Mouse (Mus musculus) erythroblast, embryonic 14.5 days (primary cell): Measurements from ENCODE around the gene Mettl1. TPM values are rescaled to one million over a fixed set of nuclear protein-coding genes. Genes with fewer than 3 reads are reported as not detected.
"Not testable (repeated sequence)": the region's sequence is repeated elsewhere in the genome, so short reads cannot be mapped to it uniquely, and the experiment has no call there.

Experiments
- H3K27me3 ChIP-seq: 2 replicates; pipeline ENCODE4 v1.6.1; 2012; ENCODE audit warnings: inconsistent platforms; ENCODE audit not compliant: control insufficient read depth
- H3K36me3 ChIP-seq: 2 replicates; pipeline ENCODE4 v1.6.1; 2012; ENCODE audit warnings: mild to moderate bottlenecking, inconsistent platforms; ENCODE audit not compliant: control insufficient read depth
- H3K4me1 ChIP-seq: 2 replicates; pipeline ENCODE4 v1.6.1; 2012; ENCODE audit warnings: inconsistent platforms; ENCODE audit not compliant: control insufficient read depth
- H3K4me3 ChIP-seq: replicated peaks from 2 replicates; pipeline ENCODE3; 2012; ENCODE audit warnings: moderate library complexity, mild to moderate bottlenecking, inconsistent platforms
- H3K9me3 ChIP-seq: 2 replicates; pipeline ENCODE4 v1.6.1; 2012; ENCODE audit warnings: low read length, inconsistent platforms, mixed read lengths; ENCODE audit not compliant: control insufficient read depth
- GATA1 ChIP-seq: IDR thresholded peaks from 2 replicates; pipeline ENCODE4 v1.6.1; 2012; ENCODE audit warnings: low read length, inconsistent platforms, mixed read lengths
- TAL1 ChIP-seq: IDR thresholded peaks from 3 replicates; pipeline ENCODE4 v1.6.1; 2012; ENCODE audit warnings: low read length, inconsistent platforms, mixed read lengths
- polyA plus RNA-seq: library from polyadenylated mRNA; stranded (reverse); fragments of >175 nt; gene quantifications from 2 replicates; pipeline ENCODE4 v1.2.3, GENCODE M21; 2012

The Mettl1 gene
- polyA plus RNA-seq, 1 experiment: 0.59 TPM

DNA sequence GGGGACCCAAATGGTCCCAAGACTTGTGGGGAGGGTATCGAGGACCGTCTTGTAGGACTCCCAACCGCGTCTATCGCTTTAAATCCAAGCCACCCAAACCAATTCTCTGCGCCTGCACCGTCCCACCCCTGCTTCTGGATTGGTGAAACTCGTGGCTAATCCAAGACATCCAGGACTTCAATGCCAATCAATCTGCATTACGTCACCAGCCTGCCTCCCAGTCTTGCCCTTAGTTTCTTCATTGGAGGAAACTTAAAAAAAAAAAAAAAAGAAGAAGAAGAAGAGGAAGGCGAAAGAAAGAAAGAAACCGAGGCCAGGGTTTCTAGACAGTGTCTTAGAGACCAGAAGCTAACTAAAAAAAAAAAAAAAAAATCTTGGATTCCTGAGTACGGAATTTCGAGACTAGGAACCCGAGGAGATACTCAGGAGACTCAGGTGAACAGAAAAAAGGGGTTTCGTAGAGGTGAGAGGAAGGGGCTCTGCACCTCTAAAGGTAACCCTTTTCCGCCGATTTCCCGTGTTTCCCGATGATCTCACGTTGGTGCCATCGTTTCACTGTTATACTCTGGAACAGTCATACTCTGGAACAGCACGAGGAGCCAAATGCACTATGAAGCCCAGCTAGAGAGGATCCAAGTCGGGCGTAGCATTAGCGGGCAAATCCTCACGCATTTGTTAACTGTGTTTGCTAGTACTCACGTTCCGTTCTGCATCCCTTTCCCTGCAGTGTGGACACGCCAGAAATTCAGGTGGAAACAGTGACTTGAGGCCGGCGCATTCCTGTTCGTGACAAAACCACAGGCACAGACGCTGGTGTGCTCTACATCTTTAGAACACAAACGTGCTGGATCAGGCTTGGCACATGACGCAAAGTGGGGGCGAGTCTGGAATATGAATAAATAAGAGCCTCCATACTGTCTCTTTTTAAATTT is 29.2 kb downstream of the Mettl1 start, which contains the start of gene Tspan31:
Gene Tspan31 (minus strand): TSS at position 75 of the 932 bp plus-strand sequence.
- no peaks in the 10 kb centered on the region for H3K9me3 ChIP-seq
- H3K36me3 ChIP-seq: peaks cover 35% of the 10 kb centered on the region
- TF ChIP-seq TAL1 (no peak), GATA1 (no peak)
- peak within 1 kb of the TSS; percentile 71 for H3K4me3 ChIP-seq
- H3K4me1 ChIP-seq: peaks cover 47% of the 10 kb centered on the region
- H3K27me3 ChIP-seq: peaks cover 8% of the 10 kb centered on the region

DNA sequence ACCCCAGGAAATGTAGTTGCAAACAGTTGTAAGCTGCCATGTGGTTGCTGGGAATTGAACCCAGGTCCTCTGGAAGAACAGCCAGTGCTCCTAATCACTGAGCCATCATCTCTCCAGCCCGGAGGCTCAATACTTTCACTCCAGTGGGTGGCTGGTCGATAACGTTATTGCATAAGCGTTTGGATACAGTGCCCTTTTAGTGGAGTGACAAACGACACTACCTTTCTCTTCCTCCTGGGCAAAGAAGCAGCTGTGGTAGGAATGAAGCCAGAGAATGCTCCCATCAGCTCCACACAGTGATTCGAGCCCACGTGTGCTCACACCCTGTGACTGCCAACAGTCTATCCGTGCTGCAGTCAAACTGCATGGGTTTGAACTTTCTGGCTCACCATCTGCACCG is 30.0 kb downstream of the Mettl1 start:
- Histone ChIP-seq H3K36me3 (peaks cover 28% of the 10 kb centered on the region), H3K4me3 (peak overlapping the region; percentile 71), H3K27me3 (peaks cover 15% of the 10 kb centered on the region), H3K4me1 (peaks cover 49% of the 10 kb centered on the region), H3K9me3 (no peaks in the 10 kb centered on the region)
- TF ChIP-seq GATA1 (no peak), TAL1 (no peak)

DNA sequence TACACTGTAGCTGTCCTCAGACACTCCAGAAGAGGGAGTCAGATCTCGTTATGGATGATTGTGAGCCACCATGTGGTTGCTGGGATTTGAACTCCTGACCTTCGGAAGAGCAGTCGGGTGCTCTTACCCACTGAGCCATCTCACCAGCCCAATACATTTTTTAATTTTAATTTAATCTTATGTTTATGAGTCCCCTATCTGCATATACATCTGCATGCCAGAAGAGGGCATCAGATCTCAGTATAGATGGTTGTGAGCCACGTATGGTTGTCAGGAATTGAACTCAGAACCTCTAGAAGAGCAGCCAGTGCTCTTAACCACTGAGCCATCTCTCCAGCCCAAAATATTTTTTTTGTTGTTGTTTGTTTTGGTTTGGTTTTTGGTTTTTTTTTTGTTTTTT is 31.1 kb downstream of the Mettl1 start:
- Histone ChIP-seq H3K27me3 (peaks cover 25% of the 10 kb centered on the region), H3K36me3 (peaks cover 17% of the 10 kb centered on the region), H3K4me1 (peaks cover 50% of the 10 kb centered on the region)
- not testable (repeated sequence) for H3K4me3 ChIP-seq, H3K9me3 ChIP-seq

DNA sequence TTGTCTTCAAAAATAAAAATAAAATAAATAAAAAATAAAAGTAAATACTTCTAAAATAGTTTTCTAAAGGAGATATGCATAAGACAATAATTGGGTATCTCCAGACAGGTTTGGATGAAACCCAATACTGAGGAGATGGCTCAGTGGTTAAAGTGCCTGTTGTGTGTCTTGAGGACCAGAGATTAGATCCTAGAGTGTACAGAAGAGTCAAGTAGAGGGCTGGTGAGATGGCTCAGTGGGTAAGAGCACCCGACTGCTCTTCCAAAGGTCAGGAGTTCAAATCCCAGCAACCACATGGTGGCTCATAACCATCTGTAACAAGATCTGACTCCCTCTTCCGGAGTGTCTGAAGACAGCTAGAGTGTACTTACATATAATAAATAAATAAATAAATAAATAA is 31.8 kb downstream of the Mettl1 start:
- Histone ChIP-seq H3K36me3 (peaks cover 10% of the 10 kb centered on the region), H3K27me3 (peaks cover 31% of the 10 kb centered on the region), H3K4me1 (peaks cover 55% of the 10 kb centered on the region)
- not testable (repeated sequence) for H3K4me3 ChIP-seq, H3K9me3 ChIP-seq

DNA sequence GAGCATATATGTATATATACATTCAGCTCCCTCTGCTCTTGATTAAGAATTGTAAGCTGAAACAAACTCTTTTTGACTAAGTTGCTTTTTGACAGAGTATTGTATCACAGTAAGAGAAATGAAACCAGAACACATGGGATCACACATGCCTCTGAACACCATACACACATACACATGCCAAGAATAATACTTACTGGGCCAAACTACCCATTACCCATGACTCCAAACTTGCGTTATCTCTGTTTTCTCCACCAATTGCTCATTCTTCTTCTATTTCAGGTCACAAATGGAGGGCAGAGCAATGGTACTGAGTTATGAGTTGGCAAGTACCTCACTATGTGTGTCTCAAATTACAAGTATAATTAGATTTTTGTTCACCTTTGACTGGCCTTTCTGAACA is 32.8 kb downstream of the Mettl1 start:
- Histone ChIP-seq H3K36me3 (peaks cover under 1% of the 10 kb centered on the region; the same call in 1 of the 2 replicates), H3K27me3 (peaks cover 41% of the 10 kb centered on the region), H3K4me3 (no peak overlapping the region), H3K4me1 (peaks cover 50% of the 10 kb centered on the region), H3K9me3 (no peaks in the 10 kb centered on the region)
- TF ChIP-seq TAL1: no peak
- TF ChIP-seq GATA1: no peak

DNA sequence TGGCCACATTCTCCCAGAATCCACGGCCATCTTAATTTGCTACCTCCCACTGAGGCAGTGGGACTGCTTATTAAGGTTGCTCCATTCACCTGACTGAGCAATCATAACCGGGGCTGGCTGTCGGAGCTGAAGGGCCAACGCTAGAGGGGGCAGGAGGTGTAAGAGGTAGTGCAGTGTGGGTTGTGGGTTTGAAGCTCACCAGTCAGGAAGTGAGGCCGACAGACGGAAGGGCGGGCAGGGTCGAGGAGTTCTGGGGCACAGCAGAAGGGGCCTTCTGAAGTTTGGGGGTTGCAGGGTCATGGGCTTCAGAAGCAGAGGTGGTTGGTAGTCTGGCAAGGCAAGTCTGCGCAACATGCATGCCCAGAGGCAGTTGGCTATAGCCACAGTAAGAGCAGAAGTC is 33.9 kb downstream of the Mettl1 start, which contains the start of gene Agap2:
Gene Agap2 (plus strand): TSS at position 205 of the 400 bp plus-strand sequence.
- Histone ChIP-seq H3K4me3 (peak within 1 kb of the TSS; percentile 26), H3K27me3 (peaks cover 52% of the 10 kb centered on the region), H3K36me3 (no peaks in the 10 kb centered on the region), H3K9me3 (peaks cover under 1% of the 10 kb centered on the region; the same call in 1 of the 2 replicates), H3K4me1 (peaks cover 42% of the 10 kb centered on the region)
- TF ChIP-seq TAL1: no peak
- TF ChIP-seq GATA1: no peak

DNA sequence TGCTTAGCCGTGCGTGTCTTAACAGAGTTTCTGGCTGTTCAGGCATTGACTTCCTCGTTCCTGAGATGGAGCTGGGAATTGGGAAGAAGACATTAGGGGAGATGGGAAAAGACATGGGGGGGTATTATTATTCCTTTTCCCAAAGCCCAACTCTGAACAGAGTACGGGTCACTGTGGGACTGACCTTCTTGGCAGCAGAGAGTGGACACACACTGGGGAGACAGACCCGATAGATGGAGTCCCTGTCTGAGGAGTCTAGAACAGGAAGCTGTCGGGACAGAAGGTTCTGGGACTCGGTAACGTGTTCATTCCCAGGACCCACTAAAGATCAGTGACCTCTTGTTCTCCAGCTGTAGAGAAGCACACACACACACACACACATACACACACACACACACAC is 34.4 kb downstream of the Mettl1 start:
- H3K4me1 ChIP-seq: peaks cover 38% of the 10 kb centered on the region

DNA sequence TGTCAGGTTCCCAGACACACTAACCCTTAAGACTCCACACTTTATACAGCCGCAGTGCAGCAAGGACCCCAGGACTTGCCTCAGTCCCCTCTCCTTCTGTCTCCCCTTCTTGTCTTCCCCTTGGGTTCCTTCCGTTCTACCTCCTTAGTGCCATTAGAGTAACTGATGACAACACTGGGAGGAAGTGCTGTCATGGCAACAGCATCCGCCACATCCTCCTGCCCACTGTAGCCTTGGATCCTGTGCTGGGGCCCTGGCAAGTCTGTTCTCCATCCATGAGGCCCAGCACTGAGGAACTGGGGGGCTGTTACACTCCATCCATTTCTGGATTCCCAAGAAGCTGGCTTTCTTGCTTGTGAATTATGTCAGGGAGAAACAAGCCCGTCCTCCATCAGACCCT is 34.9 kb downstream of the Mettl1 start:
- peaks cover 34% of the 10 kb centered on the region for H3K4me1 ChIP-seq

More for the DNA sequence above, 34.4 kb downstream of the Mettl1 start:
- Histone ChIP-seq H3K27me3 (peaks cover 58% of the 10 kb centered on the region), H3K4me3 (peak overlapping the region; percentile 26), H3K9me3 (peaks cover 6% of the 10 kb centered on the region; the same call in 1 of the 2 replicates), H3K36me3 (no peaks in the 10 kb centered on the region)
- TF ChIP-seq TAL1: no peak
- no peak for TF ChIP-seq GATA1

DNA sequence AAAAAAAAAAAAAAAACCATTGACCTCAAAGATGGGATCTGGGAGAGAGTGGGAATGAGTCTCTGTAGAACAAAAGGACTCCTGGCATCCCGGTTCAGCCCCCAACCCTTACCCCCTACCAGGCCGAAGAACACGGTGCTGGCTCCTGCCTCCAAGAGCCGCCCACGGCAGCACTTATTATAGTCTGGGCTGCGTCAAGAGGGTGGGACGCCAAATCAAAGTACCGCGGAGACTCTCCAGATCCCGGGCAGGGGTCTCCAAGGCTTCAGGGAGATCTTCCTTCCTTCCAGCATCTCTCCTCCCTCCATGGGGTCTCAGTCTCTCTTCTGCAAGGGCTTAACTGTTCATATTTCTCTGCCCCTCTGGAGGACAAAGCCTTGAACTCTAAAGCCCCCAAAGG is 36.3 kb downstream of the Mettl1 start:
- Histone ChIP-seq H3K36me3 (no peaks in the 10 kb centered on the region), H3K4me1 (peaks cover 29% of the 10 kb centered on the region), H3K9me3 (peaks cover 9% of the 10 kb centered on the region; the same call in 1 of the 2 replicates), H3K27me3 (peaks cover 77% of the 10 kb centered on the region), H3K4me3 (no peak overlapping the region)
- TF ChIP-seq TAL1 (no peak; the same call in 2 of the 3 replicates), GATA1 (no peak)

More for the DNA sequence above, 34.9 kb downstream of the Mettl1 start:
- Histone ChIP-seq H3K27me3 (peaks cover 62% of the 10 kb centered on the region), H3K36me3 (no peaks in the 10 kb centered on the region), H3K9me3 (peaks cover 9% of the 10 kb centered on the region; the same call in 1 of the 2 replicates), H3K4me3 (no peak overlapping the region)
- TF ChIP-seq TAL1: no peak
- no peak for TF ChIP-seq GATA1
